Mouse (Mus musculus) E14TG2a.4 (cell line): ENCODE measurements around the gene Ocel1.
"Not testable (repeated sequence)": the region's sequence is repeated elsewhere in the genome, so short reads cannot be mapped to it uniquely, and the experiment has no call there.

Experiments
- H3K27me3 ChIP-seq: 2 replicates; pipeline ENCODE4 v1.6.1; 2014; ENCODE audit warnings: low read length, control low read depth; ENCODE audit not compliant: insufficient read depth
- H3K36me3 ChIP-seq: 2 replicates; pipeline ENCODE4 v1.6.1; 2014; ENCODE audit warnings: low read length, control low read depth; ENCODE audit not compliant: insufficient read depth
- H3K4me1 ChIP-seq: replicated peaks from 2 replicates; pipeline ENCODE4 v1.6.1; 2014; ENCODE audit warnings: low read depth, low read length, control low read depth
- H3K4me3 ChIP-seq: replicated peaks from 2 replicates; pipeline ENCODE4 v1.5.1; 2014; ENCODE audit warnings: mild to moderate bottlenecking, low read length
- H3K9me3 ChIP-seq: 2 replicates; pipeline ENCODE4 v1.6.1; 2014; ENCODE audit warnings: low read length, control low read depth
- CTCF ChIP-seq: conservative IDR thresholded peaks from 2 replicates; pipeline ENCODE4 v1.5.1; 2014; ENCODE audit warnings: low read length
- NANOG ChIP-seq: IDR thresholded peaks from 2 replicates; pipeline ENCODE4 v1.6.1; 2014; ENCODE audit warnings: borderline replicate concordance, low read length, mixed read lengths
- POU5F1 ChIP-seq: IDR thresholded peaks from 2 replicates; pipeline ENCODE4 v1.6.1; 2014; ENCODE audit warnings: low read length, borderline replicate concordance

Gene Ocel1

DNA sequence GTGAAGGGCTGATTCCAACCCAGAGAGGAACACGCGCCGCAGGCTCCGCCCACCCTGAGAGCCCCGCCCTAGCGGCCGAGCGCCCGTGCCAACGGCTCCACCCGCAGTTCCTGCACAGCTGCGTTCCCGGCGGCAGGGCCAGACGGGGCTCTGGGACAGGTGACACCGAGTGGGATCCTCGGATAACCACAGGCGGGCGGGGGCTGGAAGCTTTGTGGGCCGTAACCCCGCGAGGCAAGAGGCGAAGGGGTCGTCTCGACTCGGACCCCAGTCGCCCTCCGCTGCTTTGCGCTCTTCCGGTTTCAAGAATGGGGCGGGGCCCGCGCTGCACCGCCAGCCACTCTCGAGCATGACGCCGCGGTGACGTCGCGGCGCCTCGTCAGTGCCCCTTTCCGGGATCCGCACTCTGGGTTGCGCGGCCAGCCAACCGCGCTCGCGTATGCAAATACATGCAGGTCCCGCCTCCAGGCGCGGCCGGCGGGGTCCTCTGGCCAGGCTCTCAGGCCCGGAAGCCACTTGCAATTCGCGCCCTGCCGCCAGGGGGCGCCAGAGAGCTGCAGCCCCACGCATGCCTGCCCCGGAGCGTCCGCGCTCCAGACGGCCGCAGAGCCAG is at the start of gene Ocel1:
TSS of gene Ocel1 (plus strand) at position 63 of the 613 bp plus-strand sequence.
- TF ChIP-seq CTCF (no peak), POU5F1 (no peak), NANOG (no peak)
- H3K27me3 ChIP-seq, result peaks cover 5% of the 10 kb centered on the region
- peaks cover 57% of the 10 kb centered on the region for H3K36me3 ChIP-seq
- H3K4me1 ChIP-seq, result peaks cover 60% of the 10 kb centered on the region
- no peaks in the 10 kb centered on the region for H3K9me3 ChIP-seq
- peak within 1 kb of the TSS; percentile 89 for H3K4me3 ChIP-seq

DNA sequence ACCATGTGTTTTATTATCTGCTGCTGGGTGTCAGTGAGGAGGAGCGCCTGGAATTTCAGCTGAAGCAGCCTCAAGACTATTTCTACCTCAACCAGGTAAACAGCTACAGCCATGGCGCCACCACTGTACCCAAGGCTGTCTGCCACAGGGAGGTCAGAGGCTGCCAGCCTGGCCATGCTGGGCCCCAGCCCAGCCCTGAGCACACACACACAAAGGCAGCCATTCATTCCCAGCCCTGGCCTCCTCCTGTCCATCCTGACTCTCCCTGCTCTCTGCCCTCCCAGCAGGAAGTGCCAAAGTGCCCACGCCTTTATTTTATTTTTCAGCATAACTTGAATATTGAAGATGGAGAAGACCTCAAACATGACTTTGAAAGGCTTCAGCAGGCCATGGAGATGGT is 48.2 kb upstream of the Ocel1 start:
- Histone ChIP-seq H3K4me1 (no peaks in the 10 kb centered on the region), H3K27me3 (no peaks in the 10 kb centered on the region), H3K9me3 (no peaks in the 10 kb centered on the region), H3K4me3 (no peak overlapping the region), H3K36me3 (peaks cover 58% of the 10 kb centered on the region)
- TF ChIP-seq POU5F1, result no peak
- TF ChIP-seq NANOG, result no peak
- TF ChIP-seq CTCF, result no peak

DNA sequence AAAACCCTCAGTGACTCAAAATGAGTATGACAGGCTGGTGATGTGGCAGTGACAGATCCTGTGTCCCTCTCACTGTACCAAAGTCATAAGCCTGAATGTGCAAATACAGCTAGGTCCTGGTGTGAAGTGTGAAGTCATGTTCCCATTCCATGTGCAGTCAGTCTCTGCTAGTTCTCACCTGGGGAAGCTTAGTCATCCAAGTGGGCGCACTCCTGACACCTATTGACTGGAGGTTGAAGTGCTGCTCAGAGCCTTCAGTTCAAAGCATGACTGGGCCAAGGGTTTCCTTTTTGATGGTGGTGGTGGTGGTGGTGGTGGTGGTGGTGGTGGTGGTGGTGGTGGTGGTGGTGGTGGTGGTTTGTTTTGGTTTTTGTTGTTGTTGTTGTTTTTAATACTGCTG is 46.2 kb upstream of the Ocel1 start:
- Histone ChIP-seq H3K4me3 (no peak overlapping the region), H3K4me1 (no peaks in the 10 kb centered on the region), H3K9me3 (no peaks in the 10 kb centered on the region), H3K27me3 (no peaks in the 10 kb centered on the region), H3K36me3 (peaks cover 77% of the 10 kb centered on the region)
- no peak for TF ChIP-seq POU5F1
- TF ChIP-seq NANOG, result no peak
- TF ChIP-seq CTCF, result peak; percentile 27

DNA sequence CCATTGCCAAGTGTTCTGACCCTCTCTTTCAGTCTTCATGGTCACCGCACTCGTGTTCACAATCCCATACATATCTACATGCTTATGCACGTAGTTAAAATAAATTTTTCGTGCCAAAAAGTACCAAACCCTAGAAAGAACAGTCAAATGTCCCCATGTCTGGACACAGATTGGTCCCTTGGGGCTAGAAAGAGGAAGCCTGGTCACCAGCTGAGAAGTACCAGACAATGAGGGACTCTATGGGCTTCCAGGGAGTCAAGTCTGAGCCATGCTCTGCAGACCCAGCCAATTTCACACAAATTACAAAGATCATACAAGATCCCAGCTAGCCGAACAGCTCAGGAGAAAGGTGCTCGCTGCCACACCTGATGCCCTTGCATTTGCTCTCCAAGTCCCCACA is 33.3 kb upstream of the Ocel1 start:
- H3K4me1 ChIP-seq, H3K9me3 ChIP-seq, H3K4me3 ChIP-seq, H3K27me3 ChIP-seq: not testable (repeated sequence)
- H3K36me3 ChIP-seq, result peaks cover 70% of the 10 kb centered on the region

DNA sequence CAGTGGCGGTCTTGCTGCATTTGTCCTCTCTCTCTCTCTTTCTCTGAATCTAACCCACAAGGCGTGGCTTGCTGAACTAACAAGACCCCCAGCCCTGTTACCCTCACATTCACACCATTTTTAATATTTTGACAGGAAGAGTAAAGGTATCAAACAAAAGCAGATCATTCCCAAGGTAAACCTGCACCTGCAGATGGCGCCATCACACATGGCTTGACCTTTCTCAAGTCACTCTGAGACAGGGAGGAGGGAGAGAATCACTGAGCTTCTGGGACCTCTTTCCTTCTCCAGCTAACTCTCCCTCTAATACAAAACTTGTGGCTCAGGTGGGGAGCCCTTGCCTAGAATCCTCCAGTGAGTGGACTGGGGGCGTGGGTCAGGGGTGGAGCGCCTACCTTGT is 30.5 kb upstream of the Ocel1 start:
- no peaks in the 10 kb centered on the region for H3K4me1 ChIP-seq
- H3K27me3 ChIP-seq, result no peaks in the 10 kb centered on the region
- no peak for TF ChIP-seq NANOG
- peak; percentile 63 for TF ChIP-seq CTCF
- TF ChIP-seq POU5F1, result no peak
- H3K4me3 ChIP-seq, result no peak overlapping the region
- H3K36me3 ChIP-seq, result peaks cover 80% of the 10 kb centered on the region
- no peaks in the 10 kb centered on the region for H3K9me3 ChIP-seq

DNA sequence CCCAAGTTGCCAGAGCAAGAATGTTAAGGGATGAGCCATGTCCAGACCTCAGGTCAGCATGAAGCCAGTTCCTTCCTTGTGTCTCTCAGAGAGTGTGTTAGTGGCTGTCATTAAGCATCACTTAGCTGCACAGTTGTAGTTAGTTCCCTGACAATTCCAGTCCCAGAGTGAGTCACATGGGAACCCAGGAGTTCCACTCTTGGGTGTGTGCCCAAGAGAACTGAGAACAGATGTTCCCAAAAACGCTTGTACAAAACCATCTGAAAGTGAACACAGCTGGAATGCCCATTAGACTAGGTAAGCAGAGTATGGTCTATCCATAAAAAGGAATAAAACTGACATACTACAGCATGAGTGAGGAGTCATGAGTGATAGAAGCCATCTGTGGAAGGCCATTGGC is 24.5 kb upstream of the Ocel1 start:
- H3K27me3 ChIP-seq, result no peaks in the 10 kb centered on the region
- H3K4me1 ChIP-seq, result no peaks in the 10 kb centered on the region
- peaks cover 93% of the 10 kb centered on the region for H3K36me3 ChIP-seq
- H3K4me3 ChIP-seq, result no peak overlapping the region
- TF ChIP-seq CTCF, result no peak
- TF ChIP-seq NANOG, result no peak
- TF ChIP-seq POU5F1, result no peak
- H3K9me3 ChIP-seq, result no peaks in the 10 kb centered on the region

DNA sequence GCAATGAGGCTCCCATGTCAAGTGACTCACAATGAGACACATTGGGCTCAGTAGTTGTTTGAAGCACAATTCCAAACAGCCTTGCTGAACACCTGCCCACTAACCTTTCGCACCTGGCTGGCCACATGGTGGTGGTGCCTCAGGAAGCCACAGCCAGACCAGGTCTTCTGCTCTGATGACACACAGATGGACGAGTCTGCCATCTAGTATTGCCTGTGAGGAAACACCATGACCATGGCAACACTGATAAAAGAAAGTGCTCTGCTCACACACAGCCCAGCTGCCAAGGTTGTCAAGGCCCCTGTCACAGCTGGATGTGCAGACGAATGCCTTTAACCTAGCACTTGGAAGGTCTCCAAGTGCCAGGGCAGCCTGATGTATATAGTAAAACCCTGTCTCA is 20.0 kb upstream of the Ocel1 start:
- Histone ChIP-seq H3K36me3 (peaks cover 97% of the 10 kb centered on the region), H3K4me3 (no peak overlapping the region), H3K4me1 (no peaks in the 10 kb centered on the region), H3K9me3 (no peaks in the 10 kb centered on the region), H3K27me3 (no peaks in the 10 kb centered on the region)
- no peak for TF ChIP-seq POU5F1
- no peak for TF ChIP-seq CTCF
- TF ChIP-seq NANOG, result no peak

DNA sequence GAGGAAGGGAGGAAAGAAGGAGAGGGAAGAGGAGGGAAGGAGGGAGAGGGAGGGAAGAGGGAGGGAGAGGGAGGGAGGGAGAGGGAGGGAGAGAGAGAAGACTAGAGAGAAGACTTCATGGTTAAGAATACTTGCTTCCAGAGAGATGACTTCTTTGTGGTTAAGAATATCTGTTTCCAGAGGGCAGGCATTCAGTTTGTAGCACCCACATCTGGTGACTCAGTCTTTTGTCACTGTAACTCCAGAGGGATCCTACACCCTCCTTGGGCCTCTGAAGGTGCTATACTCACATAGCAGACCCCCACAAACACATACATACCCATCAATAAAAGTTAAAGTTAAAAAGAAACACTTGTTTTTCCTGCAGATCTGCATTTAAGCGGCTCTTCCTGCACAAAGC is 19.6 kb upstream of the Ocel1 start:
- TF ChIP-seq CTCF (no peak), POU5F1 (no peak), NANOG (no peak)
- no peak overlapping the region for H3K4me3 ChIP-seq
- no peaks in the 10 kb centered on the region for H3K4me1 ChIP-seq
- no peaks in the 10 kb centered on the region for H3K9me3 ChIP-seq
- H3K27me3 ChIP-seq, result no peaks in the 10 kb centered on the region
- peaks cover 97% of the 10 kb centered on the region for H3K36me3 ChIP-seq

DNA sequence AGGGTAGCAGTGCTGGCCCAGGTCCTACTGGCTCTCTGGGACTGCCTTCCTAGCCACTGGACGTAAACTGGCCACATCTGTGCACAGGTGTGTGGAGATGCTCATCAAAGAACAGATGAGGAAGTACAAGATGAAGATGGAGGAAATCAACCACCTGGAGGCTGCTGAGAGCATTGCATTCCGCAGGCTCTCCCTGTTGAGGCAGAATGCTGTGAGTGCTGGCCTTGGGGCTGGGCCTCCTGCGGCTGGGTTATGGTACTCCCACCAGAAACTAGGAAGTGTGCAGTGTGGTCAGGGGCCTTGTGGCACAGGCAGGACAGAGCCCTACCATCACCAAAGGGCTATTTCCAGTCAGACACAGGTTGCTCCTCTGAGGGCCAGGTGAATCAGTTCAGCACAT is 13.1 kb upstream of the Ocel1 start:
- Histone ChIP-seq H3K36me3 (peaks cover 75% of the 10 kb centered on the region), H3K27me3 (no peaks in the 10 kb centered on the region), H3K4me1 (peaks cover 22% of the 10 kb centered on the region), H3K9me3 (no peaks in the 10 kb centered on the region), H3K4me3 (peak overlapping the region; percentile 39; the same call in 1 of the 2 replicates)
- TF ChIP-seq CTCF, result peak; percentile 27; the same call in 1 of the 2 replicates
- TF ChIP-seq POU5F1, result no peak
